Comparison of ENCODE assay signal across 14 mouse cellular contexts in the genomic region with DNA sequence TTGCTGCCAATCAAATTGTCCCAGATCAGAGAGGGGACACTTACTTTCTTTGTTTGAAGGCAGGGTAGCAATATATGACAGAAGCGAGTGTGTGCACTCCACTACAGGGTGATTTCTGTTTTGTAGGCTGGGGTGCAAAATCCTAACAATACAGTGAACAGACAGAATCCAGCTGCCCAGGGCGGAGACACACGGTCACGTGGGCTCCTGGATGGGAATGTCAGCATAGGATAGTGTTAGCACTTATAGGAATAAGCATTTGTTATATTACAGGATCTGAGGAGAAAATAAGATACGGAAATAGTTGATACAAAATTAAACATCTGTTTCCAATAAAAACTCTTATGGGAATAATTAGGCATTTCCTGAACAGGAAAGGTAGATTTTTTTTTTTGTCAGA.
DNase-seq lines count a peak whose midpoint lies in the region; ATAC-seq and TF ChIP-seq lines count a peak whose summit lies in the region.
"Had no signal": no experiment of that assay in that cellular context is flagged by ENCODE, and none has a peak within 500 bp of the region (broad histone marks: within the 10 kb centered on the region; RNA-seq: fewer than 3 reads in every experiment).

No protein-coding gene starts in this region.

- H3K9ac ChIP-seq in forebrain, embryonic 16.5 days (replicated peaks; ENCODE audit: low read depth, low read length): no peak overlapping the region
- H3K9ac ChIP-seq in lung, embryonic 14.5 days: no peak overlapping the region
- H3K9ac ChIP-seq in intestine, embryonic 15.5 days: no peak overlapping the region
- H3K9ac ChIP-seq in stomach, embryonic 15.5 days: no peak overlapping the region

- no peak for ATAC-seq in forebrain, embryonic 16.5 days
- peak; percentile 64 for ATAC-seq in lung, embryonic 14.5 days (ENCODE audit: insufficient read depth)
- ATAC-seq in intestine, embryonic 15.5 days: no peak
- ATAC-seq in stomach, embryonic 15.5 days (ENCODE audit: insufficient read depth, low FRiP score, low read depth): peak; percentile 54; the same call in 1 of the 2 replicates
- ATAC-seq: hindbrain, postnatal 0 days had no signal

- H3K27ac ChIP-seq in forebrain, embryonic 10.5 days: 0 out of 2 replicates have a peak overlapping the region, but pooled peaks have one; percentile 21
- no peak overlapping the region for H3K27ac ChIP-seq in forebrain, embryonic 16.5 days (ENCODE audit: low read length)
- H3K27ac ChIP-seq in lung, embryonic 14.5 days (ENCODE audit: low read depth): peak overlapping the region; percentile 88
- peak overlapping the region; percentile 71 for H3K27ac ChIP-seq in intestine, embryonic 15.5 days
- H3K27ac ChIP-seq in stomach, embryonic 15.5 days: peak overlapping the region; percentile 86; the same call in 1 of the 2 replicates

- no peak overlapping the region for H3K4me2 ChIP-seq in forebrain, embryonic 16.5 days (ENCODE audit: low read length)
- H3K4me2 ChIP-seq in lung, embryonic 14.5 days: peak overlapping the region; percentile 42
- peak overlapping the region; percentile 36; the same call in 1 of the 2 replicates for H3K4me2 ChIP-seq in intestine, embryonic 15.5 days (replicated peaks)
- peak overlapping the region; percentile 40 for H3K4me2 ChIP-seq in stomach, embryonic 15.5 days
- H3K4me2 ChIP-seq: heart, embryonic 11.5 days had no signal

- no peak for TF ChIP-seq CTCF in lung, embryonic 14.5 days (IDR thresholded peaks at IDR 0.05; ENCODE audit: low read depth)

- 81% methylated on average over 5 of the region's 5 CpGs for WGBS in forebrain, embryonic 10.5 days
- WGBS in forebrain, embryonic 16.5 days: 83% methylated on average over 5 of the region's 5 CpGs
- WGBS in lung, embryonic 14.5 days: 35% methylated on average over 5 of the region's 5 CpGs
- WGBS in intestine, embryonic 15.5 days: 36% methylated on average over 5 of the region's 5 CpGs
- WGBS in stomach, embryonic 15.5 days: 24% methylated on average over 5 of the region's 5 CpGs

- DNase-seq in forebrain, embryonic 10.5 days (ENCODE audit: extremely low spot score, low spot score): no peak
- peak; percentile 89 for DNase-seq in lung, embryonic 14.5 days
- no peak for DNase-seq in lung, postnatal 14 days
- DNase-seq in retina, postnatal 1 day: no peak
- no peak for DNase-seq in cerebellum, adult 18-20 months
- DNase-seq: cerebellum, adult 2 months; layer of hippocampus, adult 9-11 months had no signal

- no peak overlapping the region for H3K4me3 ChIP-seq in forebrain, embryonic 10.5 days
- no peak overlapping the region for H3K4me3 ChIP-seq in forebrain, embryonic 16.5 days (replicated peaks; ENCODE audit: low read length)
- H3K4me3 ChIP-seq in lung, embryonic 14.5 days (ENCODE audit: low read depth, low read length): no peak overlapping the region
- H3K4me3 ChIP-seq in intestine, embryonic 15.5 days (replicated peaks): no peak overlapping the region
- no peak overlapping the region for H3K4me3 ChIP-seq in stomach, embryonic 15.5 days (replicated peaks)
- H3K4me3 ChIP-seq: erythroblast, embryonic 14.5 days had no signal

- no peaks in the 10 kb centered on the region for H3K9me3 ChIP-seq in forebrain, embryonic 10.5 days
- H3K9me3 ChIP-seq in forebrain, embryonic 16.5 days (ENCODE audit: control insufficient read depth, low read length): no peaks in the 10 kb centered on the region
- no peaks in the 10 kb centered on the region for H3K9me3 ChIP-seq in lung, embryonic 14.5 days (ENCODE audit: low read depth, low read length)
- no peaks in the 10 kb centered on the region for H3K9me3 ChIP-seq in intestine, embryonic 15.5 days
- H3K9me3 ChIP-seq in stomach, embryonic 15.5 days: no peaks in the 10 kb centered on the region
- H3K9me3 ChIP-seq: G1E had no signal

- peaks cover 11% of the 10 kb centered on the region; the same call in 1 of the 2 replicates for H3K36me3 ChIP-seq in forebrain, embryonic 10.5 days (replicated peaks)
- no peaks in the 10 kb centered on the region for H3K36me3 ChIP-seq in forebrain, embryonic 16.5 days (ENCODE audit: control insufficient read depth, insufficient read depth)
- no peaks in the 10 kb centered on the region for H3K36me3 ChIP-seq in lung, embryonic 14.5 days (ENCODE audit: insufficient read depth)
- no peaks in the 10 kb centered on the region for H3K36me3 ChIP-seq in intestine, embryonic 15.5 days
- H3K36me3 ChIP-seq in stomach, embryonic 15.5 days: no peaks in the 10 kb centered on the region
- H3K36me3 ChIP-seq: G1E had no signal

- no peaks in the 10 kb centered on the region for H3K27me3 ChIP-seq in forebrain, embryonic 10.5 days (ENCODE audit: poor library complexity, severe bottlenecking)
- H3K27me3 ChIP-seq in forebrain, embryonic 16.5 days (replicated peaks; ENCODE audit: control insufficient read depth, insufficient read depth, low read length): no peaks in the 10 kb centered on the region
- H3K27me3 ChIP-seq in lung, embryonic 14.5 days (ENCODE audit: insufficient read depth, low read length): no peaks in the 10 kb centered on the region; the same call in 1 of the 2 replicates
- H3K27me3 ChIP-seq in intestine, embryonic 15.5 days (replicated peaks): no peaks in the 10 kb centered on the region
- H3K27me3 ChIP-seq in stomach, embryonic 15.5 days (replicated peaks): no peaks in the 10 kb centered on the region

- peaks cover 31% of the 10 kb centered on the region for H3K4me1 ChIP-seq in forebrain, embryonic 10.5 days
- peaks cover 17% of the 10 kb centered on the region for H3K4me1 ChIP-seq in forebrain, embryonic 16.5 days (replicated peaks; ENCODE audit: control insufficient read depth, insufficient read depth, low read length)
- H3K4me1 ChIP-seq in lung, embryonic 14.5 days (ENCODE audit: insufficient read depth): peaks cover 41% of the 10 kb centered on the region
- peaks cover 39% of the 10 kb centered on the region for H3K4me1 ChIP-seq in intestine, embryonic 15.5 days (replicated peaks)
- H3K4me1 ChIP-seq in stomach, embryonic 15.5 days: peaks cover 37% of the 10 kb centered on the region

Comparison
In these comparisons a context has a peak if more than half of its experiments do, and no peak if none do; other contexts are left out.
1. ATAC-seq: peak in lung, embryonic 14.5 days (single experiment) and stomach, embryonic 15.5 days (single experiment); none in forebrain, embryonic 16.5 days (single experiment) and intestine, embryonic 15.5 days (single experiment).